Mouse (Mus musculus): Measurements from ENCODE around the gene Tfcp2l1.

GRCm38 (mm10) chr1:118645701-118646100 is 18.0 kb downstream of the Tfcp2l1 start:
- TF ChIP-seq POLR2A (IDR thresholded peaks at IDR 0.05; ENCODE audit: low read depth, low read length) (no peak), ZNF384 (IDR thresholded peaks at IDR 0.05; ENCODE audit: low read depth, low read length) (no peak), CTCF (conservative IDR thresholded peaks at IDR 0.05 in 1 of 2, IDR thresholded peaks at IDR 0.05 in 1 of 2; ENCODE audit: low read depth in 2 of 2, low read length in 2 of 2) (no peak), MAX (IDR thresholded peaks at IDR 0.05; ENCODE audit: low read length) (no peak)

Data from CH12.LX (cell line).